Mouse (Mus musculus): ENCODE measurements around the gene Tenm2. TPM values are rescaled to one million over a fixed set of nuclear protein-coding genes. Genes with fewer than 3 reads are reported as not detected.

Gene Tenm2
- polyA plus RNA-seq, 1 experiment from 2014 or later = 30.2 TPM

DNA sequence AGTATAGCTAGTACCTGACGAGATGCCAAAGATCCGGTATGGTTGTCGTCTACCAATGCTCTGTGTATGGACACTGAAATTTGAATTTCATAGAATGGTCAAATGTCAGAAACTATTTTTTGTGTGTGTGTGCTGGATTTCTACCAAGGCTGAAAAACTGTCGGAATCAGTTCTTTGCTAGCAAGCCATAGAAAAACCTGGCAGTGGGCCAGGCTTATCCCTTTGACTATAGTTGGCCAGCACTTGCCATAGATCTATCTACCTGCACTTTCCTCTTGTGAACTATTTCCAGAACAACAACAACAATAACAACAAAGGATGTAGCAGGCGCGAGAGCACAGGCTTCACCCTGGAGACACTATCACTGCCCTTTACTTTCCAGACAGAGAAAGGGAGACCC, 1098.5 kb downstream of the Tenm2 start:
- H3K27me3 ChIP-seq (ENCODE audit: control insufficient read depth, insufficient read depth, low read length) = no peaks in the 10 kb centered on the region
- no peak overlapping the region for H3K4me2 ChIP-seq (replicated peaks)
- H3K9ac ChIP-seq = no peak overlapping the region
- no peak overlapping the region for H3K27ac ChIP-seq
- 65% methylated on average over 6 of the region's 6 CpGs for WGBS
- H3K4me1 ChIP-seq (replicated peaks; ENCODE audit: control insufficient read depth, insufficient read depth, low read length) = peaks cover 5% of the 10 kb centered on the region; the same call in 1 of the 2 replicates
- no peaks in the 10 kb centered on the region for H3K9me3 ChIP-seq (ENCODE audit: control insufficient read depth, low read length)
- no peak overlapping the region for H3K4me3 ChIP-seq (replicated peaks; ENCODE audit: low read length)
- no peak for DNase-seq (ENCODE audit: low spot score)
- ATAC-seq (ENCODE audit: low FRiP score) = no peak
- H3K36me3 ChIP-seq (replicated peaks; ENCODE audit: control insufficient read depth, insufficient read depth) = no peaks in the 10 kb centered on the region

- 17% methylated on average over 9 of the region's 9 CpGs for WGBS
- Histone ChIP-seq H3K9ac (no peak overlapping the region), H3K4me2 (replicated peaks) (no peak overlapping the region)
Measured at GRCm38 (mm10) chr11:36134645-36135044, 1101.1 kb downstream of the Tenm2 start.

DNA sequence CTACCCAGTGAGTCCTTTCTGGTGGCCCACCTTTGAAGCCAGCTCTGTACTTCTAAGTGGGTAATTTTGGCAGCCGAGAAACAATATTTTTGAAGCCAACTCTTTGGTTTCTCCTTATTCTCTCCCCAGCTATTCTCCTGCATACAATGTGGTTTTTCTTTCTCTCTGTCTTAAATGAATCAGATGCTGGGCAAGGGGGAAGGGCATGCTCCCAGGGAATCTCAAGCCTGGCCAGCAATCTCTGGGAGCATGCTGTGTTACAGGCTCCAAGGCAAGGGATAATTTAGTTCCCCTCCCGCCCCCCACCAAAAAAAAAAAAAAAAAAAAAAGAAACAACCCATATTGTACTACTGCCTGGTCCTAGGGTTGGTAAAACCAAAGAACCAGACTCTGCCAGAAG, 1112.5 kb downstream of the Tenm2 start:
- Histone ChIP-seq H3K4me2 (replicated peaks) (no peak overlapping the region), H3K36me3 (replicated peaks; ENCODE audit: control insufficient read depth, insufficient read depth) (no peaks in the 10 kb centered on the region), H3K27ac (no peak overlapping the region), H3K27me3 (ENCODE audit: control insufficient read depth, insufficient read depth, low read length) (no peaks in the 10 kb centered on the region), H3K9me3 (ENCODE audit: control insufficient read depth, low read length) (no peaks in the 10 kb centered on the region), H3K4me3 (replicated peaks; ENCODE audit: low read length) (no peak overlapping the region), H3K4me1 (replicated peaks; ENCODE audit: control insufficient read depth, insufficient read depth, low read length) (peaks cover 33% of the 10 kb centered on the region), H3K9ac (no peak overlapping the region)
- ATAC-seq (ENCODE audit: low FRiP score) = no peak
- 47% methylated on average over 2 of the region's 2 CpGs for WGBS
- DNase-seq (ENCODE audit: low spot score) = no peak

More at GRCm38 (mm10) chr11:36134645-36135044, 1101.1 kb downstream of the Tenm2 start:
- no peaks in the 10 kb centered on the region for H3K9me3 ChIP-seq (ENCODE audit: control insufficient read depth, low read length)
- H3K36me3 ChIP-seq (replicated peaks; ENCODE audit: control insufficient read depth, insufficient read depth) = no peaks in the 10 kb centered on the region
- H3K4me3 ChIP-seq (replicated peaks; ENCODE audit: low read length) = no peak overlapping the region
- H3K27me3 ChIP-seq (ENCODE audit: control insufficient read depth, insufficient read depth, low read length) = no peaks in the 10 kb centered on the region
- DNase-seq (ENCODE audit: low spot score) (no peak), ATAC-seq (ENCODE audit: low FRiP score) (no peak)
- no peak overlapping the region for H3K27ac ChIP-seq
- H3K4me1 ChIP-seq (replicated peaks; ENCODE audit: control insufficient read depth, insufficient read depth, low read length) = peaks cover 5% of the 10 kb centered on the region; the same call in 1 of the 2 replicates

DNA sequence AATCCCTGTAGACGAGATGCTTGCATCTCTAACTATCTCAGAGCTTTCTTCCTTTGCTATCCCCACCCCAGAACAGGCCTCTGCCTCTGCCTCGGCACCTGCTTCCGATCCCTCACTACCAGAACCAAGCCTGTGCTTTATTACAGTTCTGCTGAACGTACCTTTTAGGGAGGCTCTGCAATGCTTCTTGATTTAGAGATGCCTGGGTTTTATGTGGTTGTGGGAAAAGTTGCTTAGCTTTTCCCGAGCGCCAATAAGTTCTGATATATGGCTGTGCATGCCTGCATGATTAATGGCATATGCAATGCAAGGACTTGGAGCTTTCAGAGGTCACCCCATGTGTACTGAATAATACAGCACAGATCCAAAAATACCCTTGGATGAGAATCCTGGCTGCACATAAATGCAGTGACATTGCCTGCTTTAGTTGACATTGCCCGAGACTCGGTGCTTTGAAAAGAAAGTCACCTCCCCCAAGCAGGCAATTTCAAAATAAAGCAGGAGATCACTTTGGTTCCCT, 1114.3 kb downstream of the Tenm2 start:
- no peaks in the 10 kb centered on the region for H3K27me3 ChIP-seq (ENCODE audit: control insufficient read depth, insufficient read depth, low read length)
- H3K36me3 ChIP-seq (replicated peaks; ENCODE audit: control insufficient read depth, insufficient read depth) = no peaks in the 10 kb centered on the region
- H3K4me1 ChIP-seq (replicated peaks; ENCODE audit: control insufficient read depth, insufficient read depth, low read length) = peaks cover 33% of the 10 kb centered on the region
- DNase-seq (ENCODE audit: low spot score) = no peak
- no peak overlapping the region for H3K4me2 ChIP-seq (replicated peaks)
- peak overlapping the region; percentile 58 for H3K27ac ChIP-seq
- H3K9me3 ChIP-seq (ENCODE audit: control insufficient read depth, low read length) = no peaks in the 10 kb centered on the region
- WGBS = 26% methylated on average over 8 of the region's 8 CpGs
- no peak overlapping the region for H3K4me3 ChIP-seq (replicated peaks; ENCODE audit: low read length)
- ATAC-seq (ENCODE audit: low FRiP score) = no peak
- H3K9ac ChIP-seq = no peak overlapping the region; the same call in 1 of the 2 replicates

DNA sequence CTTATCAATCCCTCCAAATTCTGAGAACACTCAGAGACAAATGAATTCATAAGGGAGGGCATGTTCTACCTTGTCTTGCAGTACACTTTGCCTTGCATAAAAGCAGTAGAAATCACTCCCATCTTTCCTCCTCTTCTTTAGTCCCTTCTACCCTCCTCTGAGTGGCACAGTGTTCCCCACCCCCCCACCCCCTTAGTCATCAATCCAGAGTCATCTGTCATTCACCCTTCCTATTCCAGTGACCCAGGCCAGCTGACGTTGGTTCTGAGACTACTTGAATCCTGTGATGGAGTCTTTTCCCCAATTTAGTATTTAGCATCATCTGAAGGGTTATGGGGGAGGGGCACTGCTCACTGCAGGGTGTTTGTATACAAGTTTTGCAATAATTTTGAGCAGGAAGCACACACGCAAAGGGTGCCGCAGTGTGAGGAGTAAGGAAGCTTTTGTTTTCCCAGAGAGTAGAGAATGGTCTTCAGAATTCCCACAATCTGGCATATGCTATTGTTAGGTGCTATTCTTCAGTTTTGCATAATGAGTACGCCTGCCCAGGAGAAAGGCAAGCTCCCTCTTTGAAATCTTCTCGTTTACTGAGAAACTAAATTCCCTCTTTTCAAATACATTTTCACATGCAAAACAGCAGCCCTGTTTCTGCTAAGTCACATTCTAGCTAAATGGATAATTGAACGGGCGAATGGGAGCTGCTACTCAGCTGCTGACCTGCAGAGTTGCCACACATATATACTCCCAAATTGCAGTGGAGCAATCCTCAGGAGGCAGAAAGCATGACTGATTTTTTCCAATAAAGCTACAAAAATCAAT, 1115.0 kb downstream of the Tenm2 start:
- 0 out of 2 replicates have a peak overlapping the region, but pooled peaks have one; percentile 17 for H3K9ac ChIP-seq
- peak overlapping the region; percentile 58 for H3K27ac ChIP-seq
- no peaks in the 10 kb centered on the region for H3K36me3 ChIP-seq (replicated peaks; ENCODE audit: control insufficient read depth, insufficient read depth)
- 9% methylated on average over 7 of the region's 7 CpGs for WGBS
- DNase-seq (ENCODE audit: low spot score) (no peak), ATAC-seq (ENCODE audit: low FRiP score) (no peak; the same call in 1 of the 2 replicates)
- no peak overlapping the region for H3K4me3 ChIP-seq (replicated peaks; ENCODE audit: low read length)
- no peaks in the 10 kb centered on the region for H3K9me3 ChIP-seq (ENCODE audit: control insufficient read depth, low read length)
- H3K4me2 ChIP-seq (replicated peaks) = no peak overlapping the region
- H3K27me3 ChIP-seq (ENCODE audit: control insufficient read depth, insufficient read depth, low read length) = no peaks in the 10 kb centered on the region
- peaks cover 33% of the 10 kb centered on the region for H3K4me1 ChIP-seq (replicated peaks; ENCODE audit: control insufficient read depth, insufficient read depth, low read length)

- Histone ChIP-seq H3K9ac (no peak overlapping the region), H3K27me3 (ENCODE audit: control insufficient read depth, insufficient read depth, low read length) (no peaks in the 10 kb centered on the region), H3K27ac (no peak overlapping the region), H3K36me3 (replicated peaks; ENCODE audit: control insufficient read depth, insufficient read depth) (no peaks in the 10 kb centered on the region), H3K4me3 (replicated peaks; ENCODE audit: low read length) (no peak overlapping the region), H3K9me3 (ENCODE audit: control insufficient read depth, low read length) (no peaks in the 10 kb centered on the region), H3K4me1 (replicated peaks; ENCODE audit: control insufficient read depth, insufficient read depth, low read length) (peaks cover 22% of the 10 kb centered on the region), H3K4me2 (replicated peaks) (no peak overlapping the region)
- DNase-seq (ENCODE audit: low spot score) (no peak), ATAC-seq (ENCODE audit: low FRiP score) (no peak)
- WGBS = 88% methylated on average over 12 of the region's 12 CpGs
Measured at GRCm38 (mm10) chr11:36113326-36113725, 1122.4 kb downstream of the Tenm2 start.

DNA sequence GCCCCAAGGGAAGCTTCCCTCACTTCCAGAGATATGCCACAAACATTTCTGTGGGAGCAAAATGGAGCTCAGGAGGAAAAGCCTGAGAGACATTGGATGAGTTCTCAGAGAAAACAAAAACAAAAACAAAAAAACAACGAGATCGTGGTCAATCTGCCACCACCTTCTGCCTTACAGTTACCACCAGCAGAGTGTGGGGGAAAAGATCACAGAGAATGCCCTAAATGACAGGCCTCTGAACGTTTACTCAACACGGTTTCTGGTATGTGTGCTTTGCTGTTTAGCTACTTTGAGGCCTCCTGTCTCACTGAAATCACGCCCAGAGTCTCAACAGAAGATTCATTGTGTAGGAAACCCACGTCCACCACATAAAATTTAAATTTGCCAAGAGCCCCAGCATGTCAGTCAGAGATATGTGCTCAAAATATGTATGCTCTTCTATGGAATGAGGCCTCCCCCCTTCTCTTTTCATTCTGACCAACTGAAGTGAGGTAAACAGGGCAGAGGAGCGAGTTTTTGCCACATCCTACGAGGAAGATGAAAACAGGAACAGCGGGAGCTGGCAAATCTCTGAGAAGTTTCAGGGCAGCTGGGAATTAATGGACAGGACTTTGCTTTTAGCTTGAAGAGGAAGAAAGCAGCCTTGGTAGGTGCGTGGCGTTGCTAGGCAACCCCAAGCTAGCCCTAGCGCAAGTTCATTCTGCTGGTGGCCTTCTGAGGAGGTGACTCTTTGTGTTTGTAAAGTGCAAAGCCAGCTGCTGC, 1126.6 kb downstream of the Tenm2 start:
- Histone ChIP-seq H3K9me3 (ENCODE audit: control insufficient read depth, low read length) (no peaks in the 10 kb centered on the region), H3K36me3 (replicated peaks; ENCODE audit: control insufficient read depth, insufficient read depth) (no peaks in the 10 kb centered on the region), H3K27me3 (ENCODE audit: control insufficient read depth, insufficient read depth, low read length) (no peaks in the 10 kb centered on the region), H3K4me3 (replicated peaks; ENCODE audit: low read length) (no peak overlapping the region), H3K9ac (no peak overlapping the region), H3K27ac (peak overlapping the region; percentile 67), H3K4me1 (replicated peaks; ENCODE audit: control insufficient read depth, insufficient read depth, low read length) (peaks cover 42% of the 10 kb centered on the region), H3K4me2 (replicated peaks) (no peak overlapping the region)
- 18% methylated on average over 12 of the region's 12 CpGs for WGBS
- ATAC-seq (ENCODE audit: low FRiP score) (peak; percentile 52; the same call in 1 of the 2 replicates), DNase-seq (ENCODE audit: low spot score) (peak; percentile 71)

DNA sequence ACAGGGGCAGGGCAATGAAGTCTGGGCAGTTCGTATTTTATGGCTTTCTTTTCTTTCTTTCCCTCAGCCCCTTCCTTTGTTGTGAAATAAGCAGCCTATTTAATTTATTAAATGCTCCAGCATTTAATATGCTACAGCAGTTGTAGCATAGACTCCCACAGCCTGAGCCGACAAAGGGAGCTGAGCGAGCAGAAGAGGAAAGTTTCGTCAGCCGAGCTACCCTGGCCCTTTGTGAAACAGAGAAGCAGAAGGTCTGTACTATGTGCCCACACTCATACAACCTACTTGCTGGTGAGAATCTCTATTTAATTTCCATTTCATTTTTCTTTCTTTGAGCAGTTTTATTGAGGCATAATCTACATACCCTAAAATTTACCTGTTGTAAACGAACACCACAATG, 1127.9 kb downstream of the Tenm2 start:
- peaks cover 53% of the 10 kb centered on the region for H3K4me1 ChIP-seq (replicated peaks; ENCODE audit: control insufficient read depth, insufficient read depth, low read length)
- whole genome bisulfite sequencing = 50% methylated on average over 6 of the region's 6 CpGs
- no peak overlapping the region for H3K9ac ChIP-seq
- H3K36me3 ChIP-seq (replicated peaks; ENCODE audit: control insufficient read depth, insufficient read depth) = no peaks in the 10 kb centered on the region
- DNase-seq (ENCODE audit: low spot score) = no peak
- no peak overlapping the region for H3K4me2 ChIP-seq (replicated peaks)
- peak overlapping the region; percentile 38 for H3K27ac ChIP-seq
- H3K9me3 ChIP-seq (ENCODE audit: control insufficient read depth, low read length) = no peaks in the 10 kb centered on the region
- no peak for ATAC-seq (ENCODE audit: low FRiP score)
- no peak overlapping the region for H3K4me3 ChIP-seq (replicated peaks; ENCODE audit: low read length)
- no peaks in the 10 kb centered on the region for H3K27me3 ChIP-seq (ENCODE audit: control insufficient read depth, insufficient read depth, low read length)

DNA sequence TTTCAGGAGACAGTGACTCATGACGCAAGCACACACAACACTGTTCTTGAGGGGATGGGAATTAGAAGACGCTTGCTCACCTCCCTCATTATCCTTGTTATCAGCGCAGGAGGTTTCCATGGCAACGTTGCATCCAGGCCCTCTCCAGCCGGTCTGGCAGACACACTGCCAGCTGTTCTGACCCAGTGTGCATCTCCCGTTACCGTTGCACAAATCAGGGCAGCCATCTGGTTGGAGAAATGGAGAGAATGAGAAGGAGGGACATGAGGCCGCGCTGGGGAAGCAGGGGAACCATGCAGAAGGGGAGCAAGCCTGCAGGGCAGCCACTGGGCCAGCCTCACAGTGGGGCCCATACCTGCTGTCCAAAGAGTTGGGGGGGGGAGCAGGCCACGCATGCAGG, 1129.1 kb downstream of the Tenm2 start:
- WGBS = 16% methylated on average over 10 of the region's 10 CpGs
- Histone ChIP-seq H3K4me2 (replicated peaks) (no peak overlapping the region), H3K27me3 (ENCODE audit: control insufficient read depth, insufficient read depth, low read length) (no peaks in the 10 kb centered on the region), H3K4me1 (replicated peaks; ENCODE audit: control insufficient read depth, insufficient read depth, low read length) (peaks cover 53% of the 10 kb centered on the region), H3K9me3 (ENCODE audit: control insufficient read depth, low read length) (no peaks in the 10 kb centered on the region), H3K4me3 (replicated peaks; ENCODE audit: low read length) (no peak overlapping the region), H3K36me3 (replicated peaks; ENCODE audit: control insufficient read depth, insufficient read depth) (no peaks in the 10 kb centered on the region), H3K9ac (0 out of 2 replicates have a peak overlapping the region, but pooled peaks have one; percentile 20), H3K27ac (peak overlapping the region; percentile 85)
- DNase-seq (ENCODE audit: low spot score) = peak; percentile 72
- peak; percentile 81 for ATAC-seq (ENCODE audit: low FRiP score)
